Mouse (Mus musculus): ENCODE data around the gene Scn4b.
A peak's percentile ranks its signal among the peaks of the same experiment; 100 is the strongest.

Gene Scn4b

GRCm38 (mm10) chr9:45195468-45195867 lies 57.3 kb downstream of the Scn4b start:
- DNase-seq: no peak

GRCm38 (mm10) chr9:45196125-45196830 lies 58.1 kb downstream of the Scn4b start:
- no peak for DNase-seq

- DNase-seq: no peak
Measured at GRCm38 (mm10) chr9:45197549-45197948, 59.4 kb downstream of the Scn4b start.

GRCm38 (mm10) chr9:45201319-45201947 lies 63.2 kb downstream of the Scn4b start:
- peak; percentile 8 for DNase-seq

- peak; percentile 61 for DNase-seq
Measured at GRCm38 (mm10) chr9:45202021-45202798, 64.0 kb downstream of the Scn4b start.

Data from kidney, adult 18-20 months (tissue).